Mouse (Mus musculus) liver, embryonic 14.5 days (tissue): Measurements from ENCODE around the gene Rfx1.

ENCODE experiments used
- CTCF ChIP-seq: IDR thresholded peaks from 2 replicates; pipeline ENCODE4 v1.5.1; 2016; ENCODE audit warnings: antibody characterized with exemption, low read depth, control low read depth
- EP300 ChIP-seq: IDR thresholded peaks from 2 replicates; pipeline ENCODE4 v1.6.1; 2016; ENCODE audit warnings: antibody characterized with exemption, low read depth

DNA sequence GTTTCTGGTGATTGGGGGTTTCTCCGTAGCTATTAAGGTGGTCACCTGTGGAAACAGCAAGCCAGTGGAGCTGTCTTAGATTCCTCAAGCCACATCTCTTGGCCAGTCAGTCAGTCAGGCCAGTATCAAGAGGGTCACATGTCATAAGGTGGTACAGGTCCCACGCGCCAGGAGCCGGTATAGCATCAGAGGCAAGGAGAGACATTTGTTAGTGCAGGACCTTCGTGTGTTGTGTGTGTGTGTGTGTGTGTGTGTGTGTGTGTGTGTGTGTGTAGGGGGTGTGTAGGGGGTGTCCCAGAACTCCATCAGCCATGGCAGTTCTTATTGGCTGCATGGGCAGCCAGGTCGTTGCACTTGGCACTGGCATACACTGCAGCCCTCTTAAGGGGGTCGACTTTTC, 1.3 kb downstream of the Rfx1 start:
- TF ChIP-seq EP300 (no peak), CTCF (no peak)
